Mouse (Mus musculus): Measurements from ENCODE around the gene D430042O09Rik.

DNA sequence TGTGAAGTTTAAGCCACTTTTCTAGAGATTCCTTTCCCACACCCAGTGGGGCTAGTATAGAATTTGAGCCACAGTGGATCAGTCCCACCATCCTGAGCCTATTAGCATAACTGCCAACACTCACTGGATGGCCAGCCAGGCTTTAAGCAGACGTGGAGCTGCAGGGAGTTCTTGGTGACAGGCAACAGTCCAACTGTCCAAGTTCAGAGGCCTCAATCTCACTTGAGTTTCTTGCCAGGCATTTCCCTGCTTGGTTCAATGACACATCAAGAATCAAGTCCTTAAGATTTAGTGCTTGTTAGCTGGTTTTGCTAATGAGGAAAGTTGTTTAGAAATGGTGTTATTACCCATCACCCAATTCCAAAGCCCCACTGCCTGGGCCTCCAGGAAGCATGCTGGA, 137.9 kb downstream of the D430042O09Rik start:
- TF ChIP-seq CTCF (IDR thresholded peaks at IDR 0.05; ENCODE audit: low read depth), result no peak
- no peak for TF ChIP-seq EP300 (IDR thresholded peaks at IDR 0.05; ENCODE audit: low read depth)
